Mouse (Mus musculus): ENCODE measurements around the gene Pfn3. TPM values are rescaled to one million over a fixed set of nuclear protein-coding genes. Genes with fewer than 3 reads are reported as not detected.

Pfn3 gene
- polyA plus RNA-seq, 1 experiment from 2014 or later: not detected

- Histone ChIP-seq H3K4me2 (no peak overlapping the region), H3K4me1 (peaks cover 11% of the 10 kb centered on the region; the same call in 1 of the 2 replicates), H3K27me3 (peaks cover 53% of the 10 kb centered on the region), H3K27ac (no peak overlapping the region), H3K9ac (no peak overlapping the region), H3K36me3 (no peaks in the 10 kb centered on the region), H3K4me3 (no peak overlapping the region), H3K9me3 (no peaks in the 10 kb centered on the region)
- ATAC-seq (ENCODE audit: insufficient number of reproducible peaks, low FRiP score, low TSS enrichment, low read depth): no peak
- 63% methylated on average over 2 of the region's 2 CpGs for whole genome bisulfite sequencing
These were observed 39.2 kb downstream of the Pfn3 start for GRCm38 (mm10) chr13:55375877-55376276.

DNA sequence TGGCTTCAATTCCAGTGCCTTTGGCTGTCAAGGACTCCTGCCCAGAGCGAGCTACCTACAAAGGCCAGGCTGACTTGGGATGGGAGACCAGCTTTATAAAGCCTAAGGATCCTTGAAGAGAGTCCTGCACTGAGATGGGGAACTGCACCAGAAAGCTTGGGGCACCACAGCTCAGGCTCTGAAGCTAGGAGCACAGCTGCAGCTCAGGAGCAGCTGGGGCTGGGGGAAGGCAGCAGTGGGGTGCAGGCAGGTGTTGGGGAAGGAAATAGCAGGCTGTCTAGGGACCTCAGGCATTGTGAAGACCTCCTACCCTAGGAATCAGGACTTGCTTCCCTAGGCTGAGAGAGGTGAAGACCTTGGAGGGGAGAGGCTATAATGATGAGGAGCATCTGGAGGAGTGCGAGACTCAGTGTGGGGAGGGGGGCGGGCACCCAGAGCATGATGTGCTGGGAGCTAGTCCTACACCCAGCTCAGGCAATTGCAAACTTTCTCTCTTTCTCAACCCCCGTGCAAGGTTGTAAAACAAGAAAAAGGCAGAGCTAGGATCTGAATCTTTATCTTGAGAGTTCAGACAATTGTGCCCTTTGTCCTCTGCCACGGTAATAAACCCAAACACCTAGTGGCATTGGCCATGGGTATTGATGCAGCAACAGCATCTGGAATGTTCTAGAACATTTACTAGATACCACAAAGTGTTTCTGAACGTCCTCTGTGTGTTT is 40.7 kb downstream of the Pfn3 start:
- ATAC-seq (ENCODE audit: insufficient number of reproducible peaks, low FRiP score, low TSS enrichment, low read depth): no peak
- H3K4me1 ChIP-seq: peaks cover 9% of the 10 kb centered on the region; the same call in 1 of the 2 replicates
- H3K4me2 ChIP-seq: no peak overlapping the region
- no peaks in the 10 kb centered on the region for H3K9me3 ChIP-seq
- no peak overlapping the region for H3K27ac ChIP-seq
- no peak overlapping the region for H3K4me3 ChIP-seq
- 59% methylated on average over 6 of the region's 6 CpGs for WGBS
- no peak overlapping the region for H3K9ac ChIP-seq
- no peaks in the 10 kb centered on the region for H3K36me3 ChIP-seq
- H3K27me3 ChIP-seq: peaks cover 44% of the 10 kb centered on the region

- H3K4me2 ChIP-seq: no peak overlapping the region
- peaks cover 2% of the 10 kb centered on the region; the same call in 1 of the 2 replicates for H3K4me1 ChIP-seq
- no peak overlapping the region for H3K9ac ChIP-seq
- no peak overlapping the region for H3K27ac ChIP-seq
- no peaks in the 10 kb centered on the region for H3K9me3 ChIP-seq
- 55% methylated on average over 5 of the region's 5 CpGs for WGBS
- H3K36me3 ChIP-seq: no peaks in the 10 kb centered on the region
- H3K4me3 ChIP-seq: no peak overlapping the region
- peaks cover 22% of the 10 kb centered on the region for H3K27me3 ChIP-seq
- ATAC-seq (ENCODE audit: insufficient number of reproducible peaks, low FRiP score, low TSS enrichment, low read depth): peak; percentile 32; the same call in 1 of the 2 replicates
These were observed 43.3 kb downstream of the Pfn3 start for GRCm38 (mm10) chr13:55371740-55372139.

DNA sequence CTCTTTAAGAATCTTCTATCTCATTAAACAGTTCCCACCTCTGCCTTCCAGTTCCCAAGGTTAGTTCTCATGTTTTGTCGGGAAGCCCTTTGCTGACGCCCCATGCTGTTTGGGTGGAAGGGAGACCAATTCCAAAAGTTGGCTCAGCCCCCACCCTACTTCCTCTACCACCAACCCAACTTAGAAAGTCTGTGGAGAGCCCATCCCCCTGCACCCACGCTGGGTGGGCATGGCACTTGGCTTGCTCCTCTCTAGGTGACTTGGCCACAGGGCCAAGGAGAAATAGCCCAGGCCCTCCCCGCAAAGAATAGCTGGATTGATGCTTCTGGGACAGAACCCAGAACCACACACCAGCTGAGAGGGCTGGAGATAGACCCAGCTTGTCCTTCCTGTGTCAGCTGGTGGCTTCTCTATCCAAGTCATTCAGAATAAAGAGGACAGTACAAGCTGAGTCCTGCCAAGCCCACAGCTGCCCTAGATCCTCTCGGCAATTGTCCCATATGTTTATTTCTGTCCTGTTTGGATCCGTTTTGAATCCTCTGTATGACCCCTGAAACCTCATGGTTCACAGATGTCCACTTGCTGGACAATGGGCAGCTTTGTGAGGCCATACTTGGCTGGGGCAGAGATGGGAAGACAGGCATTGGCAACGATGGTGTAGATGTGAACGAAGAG is 43.9 kb downstream of the Pfn3 start:
- Histone ChIP-seq H3K9me3 (no peaks in the 10 kb centered on the region), H3K4me2 (no peak overlapping the region), H3K4me1 (peaks cover 2% of the 10 kb centered on the region; the same call in 1 of the 2 replicates), H3K27me3 (peaks cover 22% of the 10 kb centered on the region), H3K4me3 (no peak overlapping the region), H3K36me3 (no peaks in the 10 kb centered on the region), H3K9ac (no peak overlapping the region), H3K27ac (no peak overlapping the region)
- WGBS: 66% methylated on average over 8 of the region's 8 CpGs
- peak; percentile 59; the same call in 1 of the 2 replicates for ATAC-seq (ENCODE audit: insufficient number of reproducible peaks, low FRiP score, low TSS enrichment, low read depth)

DNA sequence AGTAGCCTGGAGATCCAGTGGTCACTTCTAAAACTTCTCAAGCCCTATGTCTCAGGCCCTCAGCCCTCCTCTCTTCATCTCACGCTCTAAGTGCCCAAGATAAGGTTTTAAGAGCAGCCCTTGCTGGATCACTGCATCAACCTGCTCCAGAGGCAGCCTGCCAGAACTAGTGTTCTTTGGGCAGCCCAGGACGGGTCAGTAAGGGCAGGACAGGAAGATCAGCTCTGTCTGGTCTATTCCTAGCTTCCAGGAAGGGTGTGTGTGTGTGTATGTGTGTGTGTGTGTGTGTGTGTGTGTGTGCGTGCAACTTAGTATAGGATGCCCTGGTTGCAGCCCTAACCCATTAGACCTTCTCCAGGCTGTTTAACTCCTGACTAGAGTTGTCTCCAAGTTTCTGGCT is 44.8 kb downstream of the Pfn3 start:
- Histone ChIP-seq H3K4me2 (no peak overlapping the region), H3K9me3 (no peaks in the 10 kb centered on the region), H3K4me1 (no peaks in the 10 kb centered on the region; the same call in 1 of the 2 replicates), H3K27me3 (peaks cover 22% of the 10 kb centered on the region), H3K9ac (no peak overlapping the region), H3K36me3 (no peaks in the 10 kb centered on the region), H3K4me3 (no peak overlapping the region), H3K27ac (no peak overlapping the region)
- WGBS: 65% methylated on average over 3 of the region's 3 CpGs
- ATAC-seq (ENCODE audit: insufficient number of reproducible peaks, low FRiP score, low TSS enrichment, low read depth): no peak

DNA sequence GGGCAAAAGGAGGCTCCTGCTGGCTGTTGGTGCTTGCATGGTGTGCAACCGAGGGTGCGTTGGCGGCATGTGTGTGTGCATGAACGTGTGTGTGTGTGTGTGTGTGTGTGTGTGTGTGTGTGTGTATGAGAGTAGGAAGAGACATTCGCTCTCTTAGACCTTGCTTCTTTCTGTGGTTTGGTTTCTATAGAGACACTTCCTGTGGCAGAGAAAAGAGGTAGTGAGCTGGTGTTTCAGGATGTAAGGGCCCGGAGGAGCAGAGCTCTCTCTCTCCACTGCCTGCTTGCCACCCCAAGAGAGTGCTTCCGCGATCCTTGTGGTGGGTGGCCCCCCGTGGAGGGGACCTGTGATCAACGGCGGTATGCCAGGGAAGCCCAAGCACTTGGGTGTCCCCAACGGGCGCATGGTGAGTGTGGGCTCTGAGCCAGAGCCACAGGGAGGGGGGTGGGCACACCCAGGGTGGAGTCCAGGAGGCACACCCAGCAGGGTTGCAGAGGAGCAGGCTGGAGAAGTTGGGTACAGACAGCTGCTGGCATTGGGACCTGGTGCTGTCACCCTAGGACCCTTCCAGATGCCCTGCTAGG is 45.4 kb downstream of the Pfn3 start, which contains the start of gene Rgs14:
Gene Rgs14, plus strand, starts transcription at position 202 of the 584 bp plus-strand sequence.
- Histone ChIP-seq H3K27ac (no peak within 1 kb of the TSS), H3K9me3 (no peaks in the 10 kb centered on the region), H3K4me3 (peak within 1 kb of the TSS; percentile 4; the same call in 1 of the 2 replicates), H3K36me3 (no peaks in the 10 kb centered on the region), H3K27me3 (peaks cover 22% of the 10 kb centered on the region), H3K4me1 (no peaks in the 10 kb centered on the region; the same call in 1 of the 2 replicates), H3K4me2 (0 out of 2 replicates have a peak within 1 kb of the TSS, but pooled peaks have one; percentile 10), H3K9ac (no peak within 1 kb of the TSS)
- 44% methylated on average over 13 of the region's 13 CpGs for WGBS
- ATAC-seq (ENCODE audit: insufficient number of reproducible peaks, low FRiP score, low TSS enrichment, low read depth): no peak

GRCm38 (mm10) chr13:55368401-55368800 is 46.6 kb downstream of the Pfn3 start:
- 71% methylated on average over 7 of the region's 7 CpGs for WGBS
- Histone ChIP-seq H3K9ac (no peak overlapping the region), H3K36me3 (no peaks in the 10 kb centered on the region), H3K4me1 (no peaks in the 10 kb centered on the region; the same call in 1 of the 2 replicates), H3K4me2 (no peak overlapping the region), H3K9me3 (no peaks in the 10 kb centered on the region), H3K27ac (no peak overlapping the region), H3K27me3 (peaks cover 18% of the 10 kb centered on the region), H3K4me3 (no peak overlapping the region)
- no peak for ATAC-seq (ENCODE audit: insufficient number of reproducible peaks, low FRiP score, low TSS enrichment, low read depth)

Small RNA genes lying within 50 kb of the gene (microRNA-seq; reads per million reads assigned to microRNA genes)
- gene Mir6943: not detected

Other genes starting within 250 kb of the Pfn3 start
- gene Nsd1, start 205.4 kb downstream of the Pfn3 start, polyA plus RNA-seq (2015; fragmentation: Nextera tagmentation; extraction: Ambion mirVana): 52.4 and 55.8 TPM in 2 replicates
- 427 and 446 TPM in 2 replicates for gene Prelid1, start 94.7 kb downstream of the Pfn3 start, polyA plus RNA-seq (2015; fragmentation: Nextera tagmentation; extraction: Ambion mirVana)
- 110 and 119 TPM in 2 replicates for gene Rab24, start 93.3 kb downstream of the Pfn3 start, polyA plus RNA-seq (2015; fragmentation: Nextera tagmentation; extraction: Ambion mirVana)
- 43.8 and 46.2 TPM in 2 replicates for gene Mxd3, start 85.4 kb downstream of the Pfn3 start, polyA plus RNA-seq (2015; fragmentation: Nextera tagmentation; extraction: Ambion mirVana)
- 104 and 109 TPM in 2 replicates for gene Lman2, start 52.4 kb downstream of the Pfn3 start, polyA plus RNA-seq (2015; fragmentation: Nextera tagmentation; extraction: Ambion mirVana)
- 1.4 and 2.4 TPM in 2 replicates for gene Rgs14, start 45.5 kb downstream of the Pfn3 start, polyA plus RNA-seq (2015; fragmentation: Nextera tagmentation; extraction: Ambion mirVana)
- gene Slc34a1, start 17.0 kb downstream of the Pfn3 start, polyA plus RNA-seq (2015; fragmentation: Nextera tagmentation; extraction: Ambion mirVana): 0.20 TPM in 1 of 2 replicates, not detected in the other
- 0.17 TPM in 1 of 2 replicates, not detected in the other for gene F12, start 11.6 kb upstream of the Pfn3 start, polyA plus RNA-seq (2015; fragmentation: Nextera tagmentation; extraction: Ambion mirVana)
- gene Grk6, start 29.8 kb upstream of the Pfn3 start, polyA plus RNA-seq (2015; fragmentation: Nextera tagmentation; extraction: Ambion mirVana): 34.3 and 39.0 TPM in 2 replicates
- 0.38 and 1.2 TPM in 2 replicates for gene Prr7, start 49.0 kb upstream of the Pfn3 start, polyA plus RNA-seq (2015; fragmentation: Nextera tagmentation; extraction: Ambion mirVana)
- 162 and 172 TPM in 2 replicates for gene Dbn1, start 72.9 kb upstream of the Pfn3 start, polyA plus RNA-seq (2015; fragmentation: Nextera tagmentation; extraction: Ambion mirVana)
- 147 and 213 TPM in 2 replicates for gene Pdlim7, start 98.4 kb upstream of the Pfn3 start, polyA plus RNA-seq (2015; fragmentation: Nextera tagmentation; extraction: Ambion mirVana)
- gene Dok3, start 114.1 kb upstream of the Pfn3 start, polyA plus RNA-seq (2015; fragmentation: Nextera tagmentation; extraction: Ambion mirVana): 4.7 and 5.7 TPM in 2 replicates
- 56.1 and 56.7 TPM in 2 replicates for gene Ddx41, start 121.4 kb upstream of the Pfn3 start, polyA plus RNA-seq (2015; fragmentation: Nextera tagmentation; extraction: Ambion mirVana)
- 34.8 and 35.4 TPM in 2 replicates for gene Fam193b, start 155.9 kb upstream of the Pfn3 start, polyA plus RNA-seq (2015; fragmentation: Nextera tagmentation; extraction: Ambion mirVana)
- 214 and 263 TPM in 2 replicates for gene Tmed9, start 158.5 kb upstream of the Pfn3 start, polyA plus RNA-seq (2015; fragmentation: Nextera tagmentation; extraction: Ambion mirVana)
- 34.0 TPM in 2 replicates for gene B4galt7, start 184.7 kb upstream of the Pfn3 start, polyA plus RNA-seq (2015; fragmentation: Nextera tagmentation; extraction: Ambion mirVana)
- gene Caml, start 207.8 kb upstream of the Pfn3 start, polyA plus RNA-seq (2015; fragmentation: Nextera tagmentation; extraction: Ambion mirVana): 56.0 and 57.8 TPM in 2 replicates
- gene Ddx46, start 219.8 kb upstream of the Pfn3 start, polyA plus RNA-seq (2015; fragmentation: Nextera tagmentation; extraction: Ambion mirVana): 30.7 and 33.4 TPM in 2 replicates

All from limb, embryonic 15.5 days (tissue).